Mouse (Mus musculus): ENCODE measurements around the gene Gucy2d. TPM values are rescaled to one million over a fixed set of nuclear protein-coding genes. Genes with fewer than 3 reads are reported as not detected.

Gene Gucy2d
- total RNA-seq, 2 experiments from 2014 or later = not detected

- no peak for ATAC-seq (ENCODE audit: poor library complexity, severe bottlenecking)
Observed at GRCm38 (mm10) chr7:98505664-98506063, 65.4 kb downstream of the Gucy2d start.

DNA sequence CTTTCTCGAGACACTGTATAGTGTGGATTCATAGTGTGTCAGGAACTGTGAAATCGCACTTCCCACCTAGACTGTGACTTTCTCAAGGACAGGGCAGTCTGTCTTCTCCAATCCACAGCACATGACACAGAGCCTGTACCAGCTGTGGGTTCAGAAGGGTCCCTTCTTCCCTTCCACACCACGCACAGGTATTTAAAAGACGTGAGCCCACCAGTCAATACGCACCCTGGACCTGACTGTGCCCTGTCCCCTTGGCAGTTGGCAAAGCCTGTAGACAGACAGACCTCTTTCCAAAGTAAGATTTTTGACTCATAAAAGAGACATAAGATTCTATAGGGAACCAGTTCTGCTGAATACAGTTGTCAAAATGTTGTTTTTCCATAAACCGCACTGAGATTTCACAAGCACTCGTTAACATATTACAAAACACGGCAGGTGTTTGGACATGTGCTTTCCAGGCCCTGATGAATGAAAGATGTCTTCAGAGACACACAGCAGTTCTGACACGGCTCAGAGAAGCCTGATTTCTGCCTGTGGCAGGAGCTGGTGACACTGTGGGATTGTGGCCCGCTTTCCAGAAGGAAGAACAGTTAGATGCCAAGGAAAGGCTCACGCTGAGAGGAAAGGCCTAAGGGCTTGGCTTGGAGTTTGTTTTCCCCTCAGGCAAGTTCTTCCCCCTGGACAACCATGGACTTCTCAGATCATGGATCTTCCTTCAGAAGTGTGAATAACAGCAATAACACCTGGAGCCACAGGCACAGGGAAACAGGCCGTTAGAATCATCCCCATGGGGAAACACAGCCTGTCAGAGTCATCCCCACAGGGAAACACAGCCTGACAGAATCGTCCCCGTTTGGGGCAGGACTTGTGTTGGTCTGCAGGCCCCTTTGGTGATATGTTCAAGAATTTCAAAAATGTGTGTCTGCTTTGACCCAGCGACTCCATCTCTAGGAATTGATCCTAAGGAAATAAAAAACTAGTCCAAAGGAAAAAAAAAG, 71.0 kb downstream of the Gucy2d start:
- no peak for ATAC-seq (ENCODE audit: poor library complexity, severe bottlenecking)

GRCm38 (mm10) chr7:98513251-98513650, 73.0 kb downstream of the Gucy2d start:
- no peak for ATAC-seq (ENCODE audit: poor library complexity, severe bottlenecking)

DNA sequence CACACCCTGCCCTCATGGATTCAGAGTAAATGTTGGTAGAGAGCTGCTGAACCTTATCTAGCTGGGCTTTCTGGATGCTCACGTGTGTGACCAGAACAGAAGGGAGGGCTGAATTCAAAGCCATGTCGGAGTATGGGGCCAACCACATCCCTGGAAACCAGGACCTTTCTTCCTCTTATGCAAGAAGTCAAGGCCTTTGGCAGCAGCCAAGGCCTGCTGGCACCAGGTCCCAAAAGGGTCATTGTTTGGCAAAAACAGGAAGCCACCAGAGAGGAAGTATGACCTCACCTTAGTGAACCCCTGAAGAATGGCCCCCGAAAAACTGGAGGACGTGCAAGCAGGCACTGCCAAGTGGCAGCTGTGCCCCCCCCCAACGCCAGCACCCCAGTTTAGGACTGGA, 82.4 kb downstream of the Gucy2d start:
- peak; percentile 72 for ATAC-seq (ENCODE audit: poor library complexity, severe bottlenecking)

DNA sequence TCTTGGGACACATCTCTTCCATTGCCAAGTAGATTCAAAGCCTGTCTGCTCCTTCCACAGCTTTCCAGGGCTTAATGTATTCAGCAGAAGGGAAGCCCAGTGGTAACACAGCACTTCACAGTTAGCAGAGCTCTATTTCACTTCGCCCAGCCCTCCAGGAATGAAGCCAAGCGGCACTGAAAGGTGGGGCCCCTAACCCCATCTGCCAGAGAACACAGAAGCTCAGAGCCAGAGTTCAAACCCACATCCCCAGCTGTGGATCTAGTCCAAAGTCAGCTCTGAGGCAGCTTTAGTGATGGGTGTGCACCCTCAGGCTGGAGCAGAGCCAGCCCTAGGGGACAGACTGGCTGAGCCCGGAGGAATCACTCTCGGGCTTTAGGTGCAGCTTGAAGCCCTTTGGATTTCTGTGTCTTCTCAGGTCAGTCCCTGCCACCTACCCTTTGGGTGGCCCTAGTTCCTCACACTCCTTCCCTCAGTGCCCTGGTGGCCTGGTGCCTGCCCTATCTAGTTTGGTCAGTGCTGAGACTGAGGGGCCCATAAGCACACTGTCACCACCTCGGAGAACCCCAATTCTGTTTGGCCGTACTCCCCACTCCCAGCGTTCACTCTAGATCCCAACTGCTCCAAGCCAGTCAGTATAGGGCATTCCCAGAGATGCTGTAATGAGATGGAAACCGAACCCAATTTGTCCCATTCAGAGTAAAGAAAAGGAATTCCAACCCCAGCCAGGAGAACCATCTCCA, 83.0 kb downstream of the Gucy2d start:
- ATAC-seq (ENCODE audit: poor library complexity, severe bottlenecking) = no peak

- ATAC-seq (ENCODE audit: poor library complexity, severe bottlenecking) = peak; percentile 63
Observed at GRCm38 (mm10) chr7:98523813-98524361, 83.7 kb downstream of the Gucy2d start.

GRCm38 (mm10) chr7:98524401-98524800, 84.2 kb downstream of the Gucy2d start:
- no peak for ATAC-seq (ENCODE audit: poor library complexity, severe bottlenecking)

DNA sequence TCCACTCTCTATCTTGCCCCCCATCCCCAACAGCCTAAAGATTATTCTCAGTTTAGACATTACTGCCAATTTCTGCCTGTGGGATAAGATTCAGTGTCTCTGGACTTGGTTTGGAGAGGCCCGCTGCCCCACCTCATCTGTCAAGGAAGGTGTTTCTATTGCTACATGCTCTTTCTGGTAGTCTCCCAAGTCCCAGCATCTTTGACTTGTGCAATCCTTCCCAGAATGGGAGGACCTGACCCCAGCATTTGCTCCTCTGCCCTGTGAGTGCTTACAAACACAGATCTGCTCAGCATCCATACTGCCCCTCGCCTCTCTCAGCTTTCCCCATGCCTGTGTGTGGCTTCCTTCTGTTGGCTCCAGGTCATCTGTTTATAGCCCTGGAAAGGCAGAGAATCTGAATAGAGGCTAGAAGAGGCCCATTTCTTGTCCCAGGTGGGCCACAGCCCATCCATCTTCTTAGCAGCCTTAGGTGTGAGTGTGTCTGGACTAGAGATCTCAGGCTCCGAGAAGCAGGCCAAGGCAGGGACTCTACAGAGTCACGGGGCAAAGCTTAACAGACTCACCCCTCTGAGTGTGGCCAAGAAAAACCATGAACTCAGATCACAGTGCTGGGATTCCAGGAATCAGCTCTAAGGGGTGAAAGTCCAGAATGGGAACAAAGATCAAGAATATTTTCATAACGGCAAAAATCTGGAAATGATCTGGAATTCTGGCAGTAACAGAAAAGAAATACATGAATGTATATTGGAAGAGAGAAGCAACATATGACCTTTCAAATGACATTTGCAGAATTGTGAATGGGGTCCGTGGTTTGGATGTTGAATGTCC, 84.9 kb downstream of the Gucy2d start:
- no peak for ATAC-seq (ENCODE audit: poor library complexity, severe bottlenecking)

Other genes with a start within 250 kb of the Gucy2d start
- gene B3gnt6, start 240.9 kb upstream of the Gucy2d start, total RNA-seq (2015) = 0.11 and 0.38 TPM in 2 replicates
- 0.28 and 0.59 TPM in 2 replicates for gene B3gnt6, start 240.9 kb upstream of the Gucy2d start, total RNA-seq (2017)
- gene Acer3, start 119.2 kb upstream of the Gucy2d start, total RNA-seq (2015) = 98.2 and 107 TPM in 2 replicates
- 84.2 and 85.4 TPM in 2 replicates for gene Acer3, start 119.2 kb upstream of the Gucy2d start, total RNA-seq (2017)
- gene Tsku, start 79.1 kb upstream of the Gucy2d start, total RNA-seq (2015) = not detected in 2 replicates
- gene Tsku, start 79.1 kb upstream of the Gucy2d start, total RNA-seq (2017) = 0.07 and 0.37 TPM in 2 replicates
- not detected in 2 replicates for gene Lrrc32, start 48.9 kb downstream of the Gucy2d start, total RNA-seq (2015)
- gene Lrrc32, start 48.9 kb downstream of the Gucy2d start, total RNA-seq (2017) = not detected in 2 replicates
- 71.4 and 79.9 TPM in 2 replicates for gene Emsy, start 216.4 kb downstream of the Gucy2d start, total RNA-seq (2015)
- 37.3 and 43.7 TPM in 2 replicates for gene Emsy, start 216.4 kb downstream of the Gucy2d start, total RNA-seq (2017)

All from megakaryocyte, adult 5-6 weeks (primary cell).